Mouse (Mus musculus) lung, embryonic 16.5 days (tissue): ENCODE data around the gene Slc38a4. TPM values are rescaled to one million over a fixed set of nuclear protein-coding genes. Genes with fewer than 3 reads are reported as not detected.
A peak's percentile ranks its signal among the peaks of the same experiment; 100 is the strongest.

Experiments used
- ATAC-seq: fragments of 200-750 bp; cut with Nextera tagmentation; 2 replicates; pipeline ENCODE4 v1.8.0; 2017; ENCODE audit warnings: low read depth, mild to moderate bottlenecking, moderate library complexity
- H3K27ac ChIP-seq: fragments of 300-500 bp; sonication (generic); 2 replicates; pipeline ENCODE4 v1.5.1; 2014; ENCODE audit warnings: mild to moderate bottlenecking, control low read depth, low read length
- H3K27me3 ChIP-seq: fragments of 300-500 bp; sonication (generic); 2 replicates; pipeline ENCODE4 v1.6.1; 2014; ENCODE audit warnings: low read depth, low read length, mixed read lengths; ENCODE audit not compliant: control insufficient read depth, insufficient read depth
- H3K36me3 ChIP-seq: fragments of 300-500 bp; sonication (generic); 2 replicates; pipeline ENCODE4 v1.6.1; 2014; ENCODE audit warnings: low read length; ENCODE audit not compliant: control insufficient read depth, insufficient read depth
- H3K4me1 ChIP-seq: fragments of 300-500 bp; sonication (generic); replicated peaks from 2 replicates; pipeline ENCODE4 v1.6.1; 2014; ENCODE audit warnings: low read length, mixed read lengths; ENCODE audit not compliant: control insufficient read depth, insufficient read depth
- H3K4me2 ChIP-seq: fragments of 300-500 bp; sonication (generic); 2 replicates; pipeline ENCODE4 v1.6.1; 2014; ENCODE audit warnings: low read depth, low read length, control low read depth
- H3K4me3 ChIP-seq: fragments of 300-500 bp; sonication (generic); 2 replicates; pipeline ENCODE4 v1.5.1; 2014; ENCODE audit warnings: mild to moderate bottlenecking, low read length, control low read depth
- H3K9ac ChIP-seq: fragments of 300-500 bp; sonication (generic); 2 replicates; pipeline ENCODE4 v1.6.1; 2014; ENCODE audit warnings: low read length, control low read depth
- H3K9me3 ChIP-seq: fragments of 300-500 bp; sonication (generic); 2 replicates; pipeline ENCODE4 v1.6.1; 2016; ENCODE audit warnings: low read length; ENCODE audit not compliant: control insufficient read depth
- WGBS: fragments of 180-500 bp; shearing (Covaris S2); extraction: QIAGEN DNeasy Blood & Tissue Kit; methylation state at CpG from one replicate; pipeline ENCODE4 v1.1.7; 2014; 5-methylcytosine and 5-hydroxymethylcytosine counted together
- polyA plus RNA-seq: library from polyadenylated mRNA; unstranded; fragments of >200 nt; fragmentation: Nextera tagmentation; extraction: Ambion mirVana; gene quantifications from 2 replicates; pipeline ENCODE4 v1.2.1, GENCODE M21; 2015

Gene Slc38a4
- polyA plus RNA-seq, 1 experiment from 2014 or later: 64.8 TPM

GRCm38 (mm10) chr15:97060102-97060501, 4.3 kb upstream of the Slc38a4 start:
- Histone ChIP-seq H3K4me2 (no peak overlapping the region), H3K4me1 (0 out of 2 replicates have a peak, but pooled peaks cover 2% of the 10 kb centered on the region), H3K9me3 (0 out of 2 replicates have a peak, but pooled peaks cover 2% of the 10 kb centered on the region), H3K4me3 (no peak overlapping the region), H3K27me3 (no peaks in the 10 kb centered on the region), H3K9ac (no peak overlapping the region), H3K36me3 (no peaks in the 10 kb centered on the region), H3K27ac (no peak overlapping the region)
- ATAC-seq: no peak
- 79% methylated on average over 14 of the region's 14 CpGs for WGBS

- no peaks in the 10 kb centered on the region for H3K36me3 ChIP-seq
- no peak overlapping the region for H3K4me2 ChIP-seq
- WGBS: 67% methylated on average over 24 of the region's 24 CpGs
- no peak overlapping the region for H3K27ac ChIP-seq
- no peaks in the 10 kb centered on the region for H3K27me3 ChIP-seq
- 0 out of 2 replicates have a peak, but pooled peaks cover 2% of the 10 kb centered on the region for H3K4me1 ChIP-seq
- no peak overlapping the region for H3K9ac ChIP-seq
- no peak for ATAC-seq
- no peak overlapping the region for H3K4me3 ChIP-seq
- peaks cover 5% of the 10 kb centered on the region; the same call in 1 of the 2 replicates for H3K9me3 ChIP-seq
Observed at GRCm38 (mm10) chr15:97059071-97060041, 3.6 kb upstream of the Slc38a4 start.

DNA sequence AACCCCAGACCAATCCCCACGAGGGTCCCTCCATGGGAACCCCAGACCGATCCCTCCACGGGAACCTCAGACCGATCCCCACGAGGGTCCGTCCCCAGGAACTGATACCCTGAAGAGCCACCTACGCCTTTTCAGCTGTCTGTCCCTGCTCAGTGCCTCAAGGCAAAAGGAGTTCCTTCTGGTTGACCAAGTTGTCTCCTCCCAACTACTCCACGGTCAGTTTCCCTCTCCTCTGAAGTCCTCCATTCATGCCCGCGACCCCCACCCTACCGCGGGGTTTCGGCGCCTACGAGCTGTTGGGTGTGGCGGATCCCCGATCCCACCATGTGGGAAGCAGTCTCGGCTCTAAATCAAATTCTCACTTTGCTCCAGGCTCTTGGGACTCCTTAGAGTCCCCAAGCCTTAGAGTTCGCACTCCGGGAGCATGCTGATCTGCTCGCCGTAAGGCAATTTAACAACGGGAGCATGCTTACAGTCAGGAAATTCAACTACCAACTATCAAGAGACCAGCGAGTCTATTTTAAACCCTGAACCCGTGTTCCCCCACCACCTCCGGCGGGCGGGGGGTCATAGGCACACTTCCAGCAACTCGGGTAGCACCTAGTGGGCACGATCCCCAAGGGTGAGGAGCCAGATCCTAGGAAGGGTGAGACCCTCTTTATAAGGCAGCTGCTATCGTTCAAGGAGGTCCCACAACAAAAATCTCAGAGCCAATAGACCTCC, 828 bp downstream of the Slc38a4 start:
- 50% methylated on average over 31 of the region's 31 CpGs for WGBS
- peak; percentile 51 for ATAC-seq

DNA sequence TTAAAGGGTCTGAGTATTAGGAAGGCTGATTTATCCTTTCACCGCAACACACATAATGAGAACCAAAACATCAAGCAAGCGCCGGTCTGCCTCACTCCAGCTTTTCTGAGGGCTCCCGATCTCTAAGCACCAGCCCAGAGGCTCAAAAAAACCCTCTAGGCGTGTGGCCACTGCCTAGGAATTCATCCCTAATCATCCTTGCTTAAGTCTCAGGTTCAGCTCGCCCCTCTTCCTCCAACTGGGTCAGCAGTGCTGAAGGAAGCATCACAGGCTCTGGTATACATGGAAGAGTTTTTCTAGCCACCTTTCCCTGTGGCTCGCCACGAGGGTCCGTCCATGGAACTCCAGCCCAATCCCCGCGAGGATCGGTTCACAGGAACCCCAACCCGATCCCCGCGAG, 1.6 kb downstream of the Slc38a4 start:
- Histone ChIP-seq H3K27me3 (no peaks in the 10 kb centered on the region), H3K4me2 (peak overlapping the region; percentile 76), H3K27ac (no peak overlapping the region), H3K4me1 (peaks cover 11% of the 10 kb centered on the region), H3K36me3 (no peaks in the 10 kb centered on the region), H3K4me3 (peak overlapping the region; percentile 47), H3K9me3 (peaks cover 7% of the 10 kb centered on the region; the same call in 1 of the 2 replicates), H3K9ac (peak overlapping the region; percentile 70)
- ATAC-seq: no peak
- 42% methylated on average over 15 of the region's 15 CpGs for WGBS

More for the DNA sequence above, 828 bp downstream of the Slc38a4 start:
- H3K9me3 ChIP-seq: peaks cover 7% of the 10 kb centered on the region; the same call in 1 of the 2 replicates
- H3K9ac ChIP-seq: peak overlapping the region; percentile 70
- H3K4me1 ChIP-seq: peaks cover 9% of the 10 kb centered on the region
- peak overlapping the region; percentile 76 for H3K4me2 ChIP-seq
- no peaks in the 10 kb centered on the region for H3K36me3 ChIP-seq
- peak overlapping the region; percentile 47 for H3K4me3 ChIP-seq
- H3K27ac ChIP-seq: peak overlapping the region; percentile 3
- H3K27me3 ChIP-seq: no peaks in the 10 kb centered on the region

DNA sequence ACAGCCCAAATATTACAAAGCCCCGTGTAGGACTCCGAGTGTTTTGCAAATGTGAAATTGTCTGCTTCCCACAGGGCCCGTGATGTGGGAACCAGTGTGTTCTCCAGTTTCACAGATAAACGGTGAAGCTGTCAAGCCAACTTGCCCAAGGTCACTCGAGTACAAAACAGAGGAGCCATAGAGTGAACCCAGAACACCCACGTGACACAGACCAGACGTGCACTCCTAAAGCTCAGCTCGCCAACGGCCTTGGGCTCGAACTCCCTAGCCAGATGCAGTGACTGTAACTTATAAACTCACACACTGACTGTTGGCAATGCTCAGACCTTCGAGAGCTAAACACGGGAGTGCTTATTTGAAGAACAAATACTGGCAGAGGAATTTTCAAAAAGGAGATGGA, 5.3 kb downstream of the Slc38a4 start:
- H3K27ac ChIP-seq: no peak overlapping the region
- H3K4me1 ChIP-seq: peaks cover 11% of the 10 kb centered on the region
- WGBS: 37% methylated on average over 12 of the region's 12 CpGs
- no peaks in the 10 kb centered on the region for H3K27me3 ChIP-seq
- H3K36me3 ChIP-seq: no peaks in the 10 kb centered on the region
- peaks cover 7% of the 10 kb centered on the region; the same call in 1 of the 2 replicates for H3K9me3 ChIP-seq
- ATAC-seq: no peak
- H3K4me2 ChIP-seq: no peak overlapping the region
- no peak overlapping the region; the same call in 1 of the 2 replicates for H3K9ac ChIP-seq
- no peak overlapping the region for H3K4me3 ChIP-seq

DNA sequence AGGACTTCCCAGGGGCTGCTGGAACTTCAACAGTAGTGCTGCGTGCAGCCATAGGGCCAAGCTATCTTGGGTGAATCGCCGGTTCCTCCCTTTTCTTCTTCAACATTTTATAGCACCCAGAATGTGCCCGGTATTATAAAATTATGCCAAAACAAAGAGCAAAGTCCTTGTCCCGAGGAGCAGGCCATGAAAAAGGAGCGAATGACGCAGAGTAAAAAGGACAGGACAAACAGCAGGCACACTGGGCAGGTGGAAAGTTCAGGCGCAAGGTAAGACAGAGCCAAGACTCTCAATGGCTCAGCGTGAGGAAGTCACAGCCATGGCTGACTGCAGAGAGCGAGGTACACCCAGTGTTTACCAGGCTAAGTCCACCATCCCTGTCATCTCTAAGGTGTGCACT, 5.7 kb downstream of the Slc38a4 start:
- Histone ChIP-seq H3K27me3 (no peaks in the 10 kb centered on the region), H3K9ac (no peak overlapping the region), H3K27ac (no peak overlapping the region), H3K4me2 (no peak overlapping the region), H3K36me3 (no peaks in the 10 kb centered on the region), H3K4me3 (no peak overlapping the region), H3K4me1 (peaks cover 11% of the 10 kb centered on the region), H3K9me3 (peaks cover 5% of the 10 kb centered on the region; the same call in 1 of the 2 replicates)
- WGBS: 68% methylated on average over 10 of the region's 10 CpGs
- no peak for ATAC-seq

GRCm38 (mm10) chr15:97049281-97049841, 6.4 kb downstream of the Slc38a4 start:
- H3K4me2 ChIP-seq: no peak overlapping the region
- no peaks in the 10 kb centered on the region for H3K27me3 ChIP-seq
- 0 out of 2 replicates have a peak, but pooled peaks have one; percentile 15 for ATAC-seq
- no peak overlapping the region for H3K4me3 ChIP-seq
- H3K9ac ChIP-seq: no peak overlapping the region
- peaks cover 2% of the 10 kb centered on the region; the same call in 1 of the 2 replicates for H3K9me3 ChIP-seq
- H3K36me3 ChIP-seq: no peaks in the 10 kb centered on the region
- WGBS: 51% methylated on average over 11 of the region's 11 CpGs
- H3K4me1 ChIP-seq: peaks cover 11% of the 10 kb centered on the region
- H3K27ac ChIP-seq: no peak overlapping the region

DNA sequence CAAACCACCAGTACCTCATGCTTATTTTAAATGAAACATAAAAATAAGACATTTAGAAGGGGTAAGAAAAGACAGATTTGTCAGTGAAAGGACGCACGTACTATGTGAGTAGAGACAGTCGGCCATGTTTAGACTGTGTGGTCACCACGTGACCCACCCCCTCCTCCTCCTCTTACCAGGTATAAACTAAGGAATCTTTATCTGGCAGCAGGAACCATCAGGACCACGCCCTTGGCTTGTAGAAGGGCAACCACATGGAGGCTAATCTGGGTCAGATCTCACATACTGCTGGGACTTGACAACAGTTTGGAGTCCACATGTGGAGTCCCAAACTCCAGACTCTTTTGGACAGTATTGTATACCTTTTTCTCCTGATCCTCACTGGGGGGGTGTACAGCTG, 7.5 kb downstream of the Slc38a4 start:
- H3K27ac ChIP-seq: no peak overlapping the region
- 81% methylated on average over 5 of the region's 5 CpGs for WGBS
- ATAC-seq: no peak

More for the DNA sequence above, 7.5 kb downstream of the Slc38a4 start:
- Histone ChIP-seq H3K4me3 (no peak overlapping the region), H3K27me3 (no peaks in the 10 kb centered on the region), H3K4me2 (no peak overlapping the region), H3K9ac (no peak overlapping the region), H3K4me1 (peaks cover 13% of the 10 kb centered on the region), H3K36me3 (no peaks in the 10 kb centered on the region), H3K9me3 (no peaks in the 10 kb centered on the region)
